Mouse (Mus musculus): ENCODE results near the gene Btbd35f5. TPM values are rescaled to one million over a fixed set of nuclear protein-coding genes. Genes with fewer than 3 reads are reported as not detected.
"Not testable (repeated sequence)": the region's sequence is repeated elsewhere in the genome, so short reads cannot be mapped to it uniquely, and the experiment has no call there.

The Btbd35f5 gene
- polyA plus RNA-seq (2016; fragmentation: Nextera tagmentation; extraction: Ambion mirVana): not detected in 2 replicates

- H3K4me1 ChIP-seq; ATAC-seq (ENCODE audit: low FRiP score); H3K27ac ChIP-seq; H3K9me3 ChIP-seq (replicated peaks); H3K9ac ChIP-seq; H3K36me3 ChIP-seq; H3K27me3 ChIP-seq; H3K4me3 ChIP-seq; H3K4me2 ChIP-seq (replicated peaks): not testable (repeated sequence)
- no CpG with 5 or more reads among the region's 3 CpGs for WGBS
These were observed at the start of gene Btbd35f5 for GRCm38 (mm10) chrX:32973597-32973996. Gene Btbd35f5, plus strand, starts transcription at chrX:32973897.

GRCm38 (mm10) chrX:32941468-32941867, 32.2 kb upstream of the Btbd35f5 start, which contains the start of gene Gm21789:
Gene Gm21789, plus strand, starts transcription at chrX:32941768.
- H3K27ac ChIP-seq; H3K4me3 ChIP-seq; H3K4me1 ChIP-seq; ATAC-seq (ENCODE audit: low FRiP score); H3K4me2 ChIP-seq (replicated peaks); H3K27me3 ChIP-seq; H3K36me3 ChIP-seq; H3K9me3 ChIP-seq (replicated peaks); H3K9ac ChIP-seq: not testable (repeated sequence)
- no CpG with 5 or more reads among the region's 1 CpGs for WGBS

Other genes starting within 250 kb of the Btbd35f5 start
- gene Btbd35f21, start 247.8 kb upstream of the Btbd35f5 start, polyA plus RNA-seq (2016; fragmentation: Nextera tagmentation; extraction: Ambion mirVana): not detected in 2 replicates
- not detected in 2 replicates for gene Btbd35f30, start 79.3 kb upstream of the Btbd35f5 start, polyA plus RNA-seq (2016; fragmentation: Nextera tagmentation; extraction: Ambion mirVana)
- gene Gm21789, start 32.1 kb upstream of the Btbd35f5 start, polyA plus RNA-seq (2016; fragmentation: Nextera tagmentation; extraction: Ambion mirVana): not detected in 2 replicates

All from hindbrain, embryonic 12.5 days (tissue).